Mouse (Mus musculus): ENCODE measurements around the gene Styx.
"Not testable (repeated sequence)": the region's sequence is repeated elsewhere in the genome, so short reads cannot be mapped to it uniquely, and the experiment has no call there.

Styx gene

DNA sequence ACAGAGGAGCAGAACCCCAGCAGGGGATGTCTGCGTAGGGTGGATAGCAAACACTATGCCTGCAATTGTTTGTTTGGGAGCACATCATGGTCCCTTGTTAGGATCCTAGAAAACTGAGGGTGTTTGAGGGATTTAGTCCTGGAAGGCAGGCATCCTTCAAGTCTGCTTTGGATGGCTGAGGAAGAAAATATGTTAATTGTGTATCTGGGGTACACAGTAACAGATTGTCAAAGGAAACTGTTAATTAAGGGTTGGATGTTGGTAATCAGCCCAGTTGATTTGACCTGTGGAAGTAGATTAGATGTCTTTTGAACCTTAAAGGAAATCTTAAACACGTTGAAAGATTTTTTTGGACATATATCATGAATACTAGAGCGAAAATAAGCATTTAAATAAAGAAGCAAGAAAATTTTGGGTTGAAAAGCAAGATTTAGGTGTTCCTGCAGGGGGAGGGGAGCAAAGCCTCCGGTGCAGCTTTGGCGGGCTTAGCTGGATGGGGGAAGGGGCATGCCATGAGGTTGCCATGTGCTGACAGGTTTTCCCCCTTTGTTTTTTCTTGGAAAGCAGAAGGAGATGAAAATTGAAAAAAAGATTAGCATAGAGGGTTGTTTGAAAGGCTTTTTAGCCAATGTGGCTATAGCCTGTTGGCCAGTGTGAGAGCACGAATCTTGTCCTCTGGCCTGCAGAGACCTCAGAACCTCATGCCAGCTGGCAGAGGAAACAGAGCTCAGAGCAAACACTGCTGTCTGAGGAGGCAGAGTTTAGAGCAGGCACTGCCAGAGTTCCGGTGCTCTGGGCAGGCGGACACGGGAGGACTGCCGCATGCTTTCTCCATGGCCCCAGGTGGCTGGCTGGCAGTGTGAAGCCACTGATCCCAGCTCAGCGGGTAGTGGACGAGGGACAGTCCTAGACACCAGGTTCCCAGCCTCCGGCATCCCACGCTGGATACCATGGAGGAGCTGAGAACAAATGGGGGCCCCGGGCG is 13.6 kb downstream of the Styx start:
- in situ Hi-C loops (cut with MboI, MseI) = no loop called here

DNA sequence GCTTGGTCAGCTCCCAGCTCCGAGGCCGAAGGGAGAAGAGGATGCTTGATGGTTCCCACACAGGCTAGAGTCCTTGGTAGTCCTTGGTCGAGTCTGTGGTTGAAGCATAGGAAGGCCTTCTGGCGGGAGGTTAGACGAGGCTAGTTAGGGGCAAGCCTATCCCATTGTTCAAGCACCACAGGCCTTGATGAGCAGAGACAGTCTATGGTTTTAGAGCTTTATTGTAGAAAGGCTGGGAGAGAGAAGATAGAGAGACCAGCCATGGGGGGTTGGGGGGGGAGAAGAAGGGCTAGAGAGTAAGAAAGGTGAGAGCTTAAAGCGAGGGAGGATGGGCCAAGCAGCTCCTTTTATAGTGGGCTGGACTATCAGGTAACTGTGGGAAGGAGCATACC is 14.3 kb downstream of the Styx start:
- in situ Hi-C loops (cut with MboI, MseI) = no loop called here

DNA sequence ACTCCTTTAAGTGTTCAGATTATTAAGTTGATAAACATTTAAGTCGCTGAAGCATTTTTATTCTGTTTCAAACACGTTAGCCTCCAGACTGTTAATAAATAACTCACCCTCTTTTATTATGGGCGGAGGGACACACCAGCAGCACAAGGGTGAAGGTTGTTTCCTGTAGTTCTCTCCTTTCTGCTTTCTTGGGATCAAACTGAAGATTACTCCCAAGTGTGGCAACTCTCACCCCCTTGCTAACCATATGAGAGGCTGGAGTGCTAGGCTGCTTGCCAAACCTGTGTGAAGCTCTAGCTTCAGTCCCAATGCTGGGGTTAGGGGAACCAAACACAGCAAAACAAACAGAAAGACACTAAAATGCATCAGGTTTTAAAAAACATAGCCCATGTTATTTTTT is 27.9 kb downstream of the Styx start:
- in situ Hi-C loops (cut with MboI, MseI) = loop anchor here (25.0 kb wide), 1 partner anchor 1409 kb away; the partner anchor contains the start of gene Cnih1

DNA sequence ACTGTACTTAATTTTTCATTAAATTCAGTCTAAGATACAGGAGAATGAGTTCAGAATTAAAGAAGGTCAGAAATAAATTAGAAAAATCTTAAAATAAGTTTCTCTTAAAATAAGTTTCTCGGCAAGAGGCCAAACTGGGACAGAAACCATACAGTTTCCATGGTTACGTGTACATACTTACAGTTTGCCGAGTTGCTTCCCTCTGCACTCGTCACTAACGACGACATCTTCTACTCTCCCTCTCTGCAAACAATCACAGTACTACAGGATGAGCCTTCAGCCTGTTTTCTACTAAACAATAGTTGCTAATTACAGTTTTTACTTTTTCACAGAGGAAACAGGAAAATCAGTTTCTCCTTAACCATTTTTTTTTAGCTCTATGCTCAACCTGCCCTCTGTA is 29.9 kb downstream of the Styx start:
- in situ Hi-C loops (cut with MboI, MseI) = loop anchor here (25.0 kb wide), 1 partner anchor 1407 kb away; the partner anchor contains the start of gene Cnih1

DNA sequence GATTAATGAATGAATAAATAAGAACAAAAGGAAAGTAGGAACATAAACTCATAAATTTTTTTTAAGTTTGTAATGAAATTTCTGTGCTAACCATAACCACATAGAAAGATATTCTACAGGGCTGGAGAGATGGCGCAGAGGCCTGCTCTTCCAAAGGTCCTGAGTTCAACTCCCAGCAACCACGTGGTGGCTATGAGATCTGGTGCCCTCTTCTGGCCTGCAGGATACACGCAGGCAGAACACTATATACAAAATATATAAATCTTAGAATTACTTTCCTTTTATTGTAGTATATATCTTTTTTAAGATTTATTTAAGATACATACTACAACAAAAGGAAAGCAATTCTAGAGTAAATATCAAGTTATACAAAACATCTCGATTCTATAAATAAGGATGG is 32.0 kb downstream of the Styx start:
- in situ Hi-C loops (cut with MboI, MseI) = loop anchor here (25.0 kb wide), 1 partner anchor 1404 kb away; the partner anchor contains the start of gene Cnih1

DNA sequence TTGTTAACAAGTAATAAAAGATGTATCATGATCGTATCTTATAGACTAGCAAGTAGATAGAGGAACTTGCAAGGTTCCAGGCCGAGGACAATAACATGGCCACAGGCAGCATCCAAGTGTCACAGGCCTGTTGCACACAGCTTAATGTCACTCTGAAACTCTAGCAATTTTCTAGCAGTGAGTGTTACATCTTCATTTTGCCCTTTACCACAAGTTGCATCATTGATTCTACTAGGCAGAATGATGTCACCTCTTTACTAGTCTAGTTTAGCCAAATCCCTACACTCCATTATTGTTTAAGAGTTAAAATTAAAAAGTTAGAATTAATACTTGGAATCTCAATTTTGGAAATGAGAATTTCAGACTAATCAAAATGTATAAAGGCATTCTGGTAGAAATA is 34.7 kb downstream of the Styx start:
- in situ Hi-C loops (cut with MboI, MseI) = loop anchor here (5.0 to 25.0 kb wide), 2 partner anchors 33 to 1402 kb away; partner anchors contain the start of genes Cnih1 and Styx

DNA sequence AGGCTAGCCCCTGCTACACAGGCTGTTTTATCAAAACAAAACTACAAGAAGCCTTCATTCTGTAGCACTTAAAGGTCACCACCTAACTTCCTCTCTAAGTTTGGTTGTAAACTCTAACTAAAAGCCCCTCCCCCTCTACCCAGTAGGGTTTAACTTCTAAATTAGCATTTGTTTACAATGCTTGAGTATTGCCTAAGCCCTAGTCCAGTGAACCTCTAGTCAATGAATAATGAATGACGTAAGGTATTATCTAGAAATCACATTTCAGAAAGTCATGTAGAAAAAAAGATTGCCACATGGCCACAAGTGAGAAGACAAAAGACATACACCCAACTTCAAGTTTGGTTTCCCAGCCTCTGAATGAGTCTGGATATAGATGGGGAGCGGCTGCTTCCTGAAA is 36.6 kb downstream of the Styx start:
- in situ Hi-C loops (cut with MboI, MseI) = loop anchor here (5.0 to 25.0 kb wide), 2 partner anchors 35 to 1400 kb away; partner anchors contain the start of genes Cnih1 and Styx

DNA sequence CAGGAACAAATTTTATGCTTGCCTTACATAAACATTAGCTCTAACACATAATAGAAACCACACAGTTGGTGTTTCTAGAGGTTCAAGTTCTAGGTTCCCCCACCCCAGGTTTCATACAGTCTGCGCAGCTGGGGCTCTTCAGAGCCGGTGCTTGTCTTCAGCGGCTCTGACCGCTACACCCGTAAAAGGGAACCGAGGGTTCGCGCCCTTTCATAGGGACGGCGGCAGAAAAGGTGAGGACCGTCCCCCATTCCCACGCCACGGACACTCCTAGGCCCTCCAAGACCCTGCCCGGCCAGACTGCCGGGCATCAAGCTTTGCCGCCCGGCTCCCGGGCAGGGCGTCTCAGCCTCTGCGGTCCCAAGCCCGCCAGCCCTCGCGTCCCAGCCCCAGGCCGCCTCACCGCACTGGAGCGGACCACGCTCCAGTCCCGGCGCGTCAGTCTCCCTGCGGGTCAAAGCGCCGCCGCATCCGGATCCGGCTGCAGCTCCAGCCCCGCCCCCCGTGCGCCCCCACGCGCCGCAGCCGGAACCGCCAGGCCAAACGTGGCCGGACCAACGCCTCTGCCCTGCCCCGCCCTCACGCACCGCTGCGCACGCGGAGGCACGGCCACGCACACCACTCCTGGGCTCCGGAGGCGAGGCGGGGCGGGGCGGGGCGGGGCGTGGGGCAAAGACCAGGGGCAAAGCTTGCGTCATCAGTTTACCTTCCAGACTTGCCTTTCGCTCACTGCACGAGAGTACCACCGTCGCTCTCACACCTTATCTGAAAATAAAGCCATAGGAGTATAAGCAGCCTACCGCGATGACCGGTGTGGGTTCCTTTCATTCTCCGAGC is 37.7 kb downstream of the Styx start:
- in situ Hi-C loops (cut with MboI, MseI) = loop anchor here (5.0 to 25.0 kb wide), 2 partner anchors 36 to 1399 kb away; partner anchors contain the start of genes Cnih1 and Styx

DNA sequence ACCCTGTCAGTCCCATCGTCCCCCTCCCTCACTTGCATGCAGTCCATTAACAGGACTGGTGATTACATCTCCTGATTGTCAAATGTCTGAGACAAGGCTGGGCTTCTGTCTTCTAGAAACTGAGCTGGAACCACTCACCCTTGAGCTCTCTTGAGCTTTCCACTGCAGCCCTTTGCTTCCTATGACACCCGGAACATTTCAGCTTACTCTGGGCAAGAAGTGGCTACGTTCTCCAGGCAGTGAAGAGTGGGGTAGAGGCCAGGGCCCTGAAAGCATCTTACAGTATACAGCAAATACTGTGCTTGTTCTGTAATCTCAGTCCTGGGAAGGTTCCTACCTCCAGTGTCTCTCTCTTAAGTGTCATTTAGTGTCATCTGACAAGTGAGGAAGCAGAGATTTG is 38.3 kb downstream of the Styx start:
- in situ Hi-C loops (cut with MboI, MseI) = loop anchor here (5.0 to 25.0 kb wide), 2 partner anchors 37 to 1398 kb away; partner anchors contain the start of genes Cnih1 and Styx

DNA sequence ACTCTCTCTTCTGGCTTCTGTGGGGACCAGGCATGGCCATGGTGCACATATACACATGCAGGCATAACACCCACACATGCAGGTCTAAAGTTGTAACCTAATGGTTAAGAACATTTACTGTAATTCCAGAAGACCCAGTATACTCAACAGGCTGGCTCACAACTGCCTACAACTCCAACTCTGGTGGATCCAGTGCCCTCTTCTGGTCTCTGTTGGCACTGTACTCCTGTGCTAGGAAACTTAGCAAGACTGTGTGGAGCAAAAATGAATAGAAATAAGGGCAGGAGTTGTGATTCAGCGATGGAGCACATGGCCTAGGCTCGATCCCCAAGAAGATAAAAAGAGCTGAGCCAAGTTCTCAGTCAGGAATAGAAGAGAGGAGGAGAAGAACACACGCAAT is 48.9 kb downstream of the Styx start:
- in situ Hi-C loops (cut with MboI, MseI) = loop anchor here (25.0 kb wide), 1 partner anchor 1387 kb away; the partner anchor contains the start of gene Cnih1

DNA sequence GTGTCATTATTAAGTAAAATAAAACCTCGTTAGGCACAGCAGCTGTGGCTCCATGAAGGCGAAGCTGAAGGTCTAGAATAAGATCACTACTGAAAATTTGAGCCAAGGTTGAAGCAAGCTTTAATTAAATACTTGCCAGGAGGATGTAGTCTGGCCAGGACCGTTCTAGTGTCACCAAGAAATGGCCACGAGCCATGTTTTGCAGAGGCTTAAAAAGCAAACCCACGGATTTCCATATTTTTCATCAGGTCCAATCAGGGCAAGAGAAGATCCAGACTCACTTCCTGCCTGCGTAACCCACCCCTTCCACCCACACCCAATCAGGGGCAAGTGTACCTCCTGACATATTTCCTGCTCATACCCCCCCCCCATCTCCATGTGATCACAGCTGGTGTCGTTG is 52.8 kb downstream of the Styx start:
- in situ Hi-C loops (cut with MboI, MseI) = no loop called here

DNA sequence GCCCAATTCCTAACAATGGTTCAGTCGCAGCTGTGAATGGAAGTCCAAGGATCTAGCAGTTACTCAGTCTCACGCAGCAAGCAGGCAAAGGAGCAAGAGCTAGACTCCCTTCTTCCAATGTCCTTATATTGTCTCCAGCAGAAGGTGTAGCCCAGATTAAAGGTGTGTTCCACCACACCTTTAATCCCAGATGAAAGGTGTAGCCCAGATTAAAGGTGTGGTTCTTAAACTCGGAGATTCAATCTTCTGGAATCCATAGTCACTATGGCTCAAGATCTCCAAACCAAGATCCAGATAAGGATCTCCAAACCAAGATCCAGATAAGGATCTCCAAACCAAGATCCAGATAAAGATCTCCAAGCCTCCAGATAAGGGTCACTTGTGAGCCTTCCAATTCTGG is 53.9 kb downstream of the Styx start, which contains the start of gene Gnpnat1:
Gnpnat1 (minus strand) TSS at position 101 of the 400 bp plus-strand sequence.
- in situ Hi-C loops (cut with MboI, MseI) = not testable (repeated sequence)

DNA sequence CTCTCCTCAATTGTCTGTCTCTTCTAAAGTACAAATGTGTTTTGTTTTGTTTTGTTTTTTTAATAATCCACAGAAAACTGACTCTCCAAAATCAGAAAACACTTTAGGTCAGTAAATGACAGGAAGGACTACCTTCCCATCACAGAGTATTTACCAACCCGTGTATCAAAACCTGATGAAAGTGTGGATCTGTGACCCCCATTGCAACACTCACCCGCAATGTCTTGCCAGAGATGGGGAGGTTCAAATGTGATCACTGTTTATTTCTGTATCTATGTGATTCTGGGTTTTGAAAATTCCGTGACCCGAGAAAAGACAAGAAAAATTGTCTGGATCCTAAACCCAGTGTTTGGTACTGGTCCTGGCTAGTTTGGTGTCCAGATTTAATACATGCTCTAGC is 65.4 kb downstream of the Styx start:
- in situ Hi-C loops (cut with MboI, MseI) = no loop called here

DNA sequence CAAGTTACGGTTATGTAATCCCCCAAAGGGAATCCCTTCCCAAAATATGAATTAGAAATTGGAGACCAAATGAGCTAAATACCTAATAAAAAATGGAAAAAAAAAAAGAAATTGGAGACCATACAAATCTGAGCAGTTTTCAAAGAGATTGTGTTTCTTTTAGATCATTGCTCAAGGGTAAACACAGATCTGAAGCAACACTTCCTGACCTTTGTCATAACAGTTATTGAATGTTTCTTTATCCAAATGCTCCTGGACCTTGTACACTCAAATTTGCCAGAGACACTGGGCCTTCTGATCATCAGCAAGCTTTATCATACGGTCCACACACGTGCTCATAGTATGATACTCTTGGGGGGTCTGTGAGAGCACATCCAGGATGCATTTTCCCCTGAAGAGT is 67.7 kb downstream of the Styx start:
- in situ Hi-C loops (cut with MboI, MseI) = no loop called here

DNA sequence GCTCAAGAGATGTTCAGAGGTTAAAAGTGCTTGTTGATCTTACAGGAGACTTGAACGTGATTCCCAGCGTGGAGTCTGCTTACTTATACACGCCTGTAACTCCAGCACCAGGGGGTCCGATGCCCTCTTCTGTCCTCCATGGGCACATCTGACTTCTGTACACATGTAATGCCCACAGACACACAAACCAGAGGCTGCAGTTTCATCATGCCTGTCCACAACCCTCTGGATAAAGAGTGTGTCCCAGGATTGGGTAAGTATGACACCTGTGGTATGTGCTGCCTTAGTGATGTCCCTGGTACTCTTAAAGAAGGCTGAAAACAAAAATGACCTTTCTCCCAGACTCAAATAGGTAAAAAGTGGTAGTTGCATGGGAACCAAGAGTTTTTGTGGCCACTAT is 68.4 kb downstream of the Styx start:
- in situ Hi-C loops (cut with MboI, MseI) = no loop called here

DNA sequence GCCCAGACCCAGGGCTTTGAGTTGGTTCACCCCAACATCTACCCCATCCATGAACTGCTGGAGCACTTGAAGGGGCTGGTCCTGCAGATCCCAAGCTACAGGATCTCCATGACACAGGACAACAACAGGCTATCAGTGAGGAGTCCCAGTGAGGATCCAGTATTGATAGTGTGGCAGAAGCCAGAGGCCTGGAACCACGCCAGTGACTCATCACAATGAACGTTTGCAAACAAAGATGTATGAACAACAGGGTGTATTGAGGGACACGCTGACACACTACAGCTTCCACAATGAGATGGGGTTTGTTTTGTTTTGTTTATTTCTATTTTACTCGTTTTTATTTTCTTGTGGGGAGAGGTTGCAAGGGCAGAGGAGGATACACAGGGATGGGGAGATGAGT is 71.5 kb downstream of the Styx start:
- in situ Hi-C loops (cut with MboI, MseI) = loop anchor here (10.0 kb wide), 1 partner anchor 272 kb away; no protein-coding TSS in a partner anchor

DNA sequence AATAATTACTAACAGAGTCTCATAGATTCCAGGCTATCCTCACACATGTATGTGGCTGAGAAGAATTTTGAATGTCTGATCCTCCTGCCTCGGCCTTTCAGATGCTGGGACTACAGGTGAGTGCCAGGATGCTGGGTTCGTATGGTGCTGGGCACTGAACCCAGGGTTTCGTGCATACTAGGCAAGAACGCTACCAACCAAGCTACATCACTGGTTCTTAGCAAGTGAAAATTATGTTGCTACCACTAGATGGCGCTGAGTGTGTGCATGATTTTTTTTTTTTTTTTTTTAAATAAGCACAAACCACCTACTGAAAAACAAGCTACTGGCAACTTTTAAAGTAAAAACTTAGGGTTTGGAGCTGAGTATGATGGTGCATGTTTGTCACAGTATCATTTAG is 72.3 kb downstream of the Styx start:
- in situ Hi-C loops (cut with MboI, MseI) = loop anchor here (10.0 kb wide), 1 partner anchor 272 kb away; no protein-coding TSS in a partner anchor

DNA sequence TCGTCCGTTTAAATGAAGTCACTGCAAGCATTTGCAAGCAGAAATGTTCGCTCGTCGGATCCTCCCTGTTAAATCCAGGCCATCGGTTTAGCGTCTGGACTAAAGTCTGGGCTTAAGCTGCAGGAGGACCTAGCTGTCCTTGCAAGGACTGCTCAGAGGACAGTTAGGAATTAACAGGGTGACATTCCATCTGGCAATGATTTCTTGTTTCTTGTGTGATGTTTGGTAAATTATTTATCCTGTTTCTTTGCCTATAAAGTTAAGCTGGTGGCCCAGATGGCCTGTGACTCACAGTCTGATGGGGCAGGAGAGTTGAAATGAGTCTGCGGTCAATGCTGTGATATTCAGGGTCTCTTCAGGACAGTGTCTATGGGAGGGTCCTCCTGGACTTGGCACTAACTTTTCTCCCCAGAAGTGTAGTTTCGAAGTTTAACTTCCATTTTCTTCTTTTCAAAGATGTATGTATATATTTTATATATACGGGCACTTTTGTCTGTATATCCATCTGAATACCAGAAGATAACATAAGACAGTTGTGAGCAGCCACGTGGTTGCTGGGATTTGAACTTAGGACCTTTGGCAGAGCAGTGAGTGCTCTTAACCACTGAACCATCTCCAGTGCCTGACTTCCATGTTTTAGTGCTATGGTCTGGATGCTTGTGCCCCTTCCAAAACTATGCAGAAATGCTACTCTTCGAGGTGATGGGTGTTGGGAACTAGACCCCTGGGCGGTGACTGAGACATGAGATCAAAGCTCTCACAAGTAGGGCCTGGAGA is 79.4 kb downstream of the Styx start:
- in situ Hi-C loops (cut with MboI, MseI) = no loop called here

DNA sequence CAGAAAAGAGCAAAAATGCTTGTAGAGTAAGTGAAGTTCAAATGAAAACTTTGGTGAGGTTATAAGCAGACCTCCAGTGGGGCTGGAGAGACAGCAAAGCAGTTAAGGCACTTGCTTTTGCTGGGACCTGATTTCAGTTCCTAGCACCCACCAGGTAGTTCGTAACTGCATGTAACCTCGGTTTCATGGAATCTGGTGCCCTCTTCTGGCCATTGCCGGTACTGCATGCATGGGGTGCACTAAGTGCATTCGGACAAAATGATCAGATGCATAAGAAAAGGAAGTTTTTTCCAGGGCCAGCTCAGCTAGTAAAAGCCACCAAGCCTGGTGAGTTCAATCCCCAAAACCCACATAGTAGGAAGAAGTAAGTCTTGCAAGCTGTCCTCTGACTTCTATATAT is 81.1 kb downstream of the Styx start:
- in situ Hi-C loops (cut with MboI, MseI) = no loop called here

DNA sequence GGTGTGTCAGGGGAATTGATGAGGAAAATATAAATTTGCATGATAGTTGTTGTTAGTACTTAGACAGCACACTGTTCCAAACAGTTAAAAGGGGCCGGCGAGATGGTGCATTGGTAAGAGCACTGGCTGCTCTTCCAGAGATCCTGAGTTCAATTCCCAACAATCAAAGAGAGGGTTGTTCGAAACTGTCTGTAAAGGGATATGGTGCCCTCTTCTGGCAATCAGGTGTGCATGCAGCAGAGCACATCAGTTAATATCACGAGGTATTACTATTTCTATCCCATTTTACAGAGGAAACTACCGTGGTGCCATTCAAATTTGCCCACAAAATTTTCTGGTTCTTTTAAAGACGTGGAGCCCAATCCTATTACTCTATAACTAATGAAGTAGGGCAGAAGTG is 83.3 kb downstream of the Styx start:
- in situ Hi-C loops (cut with MboI, MseI) = no loop called here

Measured in T-helper 1 cell (primary cell).